Mouse (Mus musculus) retina, adult 2 months (tissue): Measurements from ENCODE around the gene Pard6a.
A peak's percentile ranks its signal among the peaks of the same experiment; 100 is the strongest.

Experiments used
- DNase-seq: peaks from one replicate; pipeline ENCODE4 v3.0.0-alpha.2; 2012; ENCODE audit warnings: low read depth, low spot score

The Pard6a gene

GRCm38 (mm10) chr8:105700966-105701824 lies at the start of gene Pard6a, which contains the start of gene Acd:
Gene Pard6a, plus strand, starts transcription at chr8:105701148.
Gene Acd, minus strand, starts transcription at chr8:105701102.
- peak; percentile 89 for DNase-seq

GRCm38 (mm10) chr8:105657641-105658040 lies 43.3 kb upstream of the Pard6a start:
- no peak for DNase-seq

- no peak for DNase-seq
Measured at GRCm38 (mm10) chr8:105661167-105661566, 39.8 kb upstream of the Pard6a start.

GRCm38 (mm10) chr8:105677891-105678290 lies 23.1 kb upstream of the Pard6a start:
- no peak for DNase-seq

- DNase-seq, result no peak
Measured at GRCm38 (mm10) chr8:105685325-105685724, 15.6 kb upstream of the Pard6a start.

GRCm38 (mm10) chr8:105685796-105686308 lies 15.1 kb upstream of the Pard6a start, which contains the start of gene Carmil2:
Gene Carmil2, plus strand, starts transcription at chr8:105686274.
- no peak for DNase-seq

- DNase-seq, result no peak
Measured at GRCm38 (mm10) chr8:105686551-105686950, 14.4 kb upstream of the Pard6a start.

GRCm38 (mm10) chr8:105687512-105687911 lies 13.4 kb upstream of the Pard6a start:
- DNase-seq, result no peak

GRCm38 (mm10) chr8:105688242-105688752 lies 12.7 kb upstream of the Pard6a start:
- no peak for DNase-seq

GRCm38 (mm10) chr8:105689256-105689982 lies 11.5 kb upstream of the Pard6a start:
- DNase-seq, result no peak

GRCm38 (mm10) chr8:105689983-105690360 lies 11.0 kb upstream of the Pard6a start:
- DNase-seq, result no peak

- DNase-seq, result no peak
Measured at GRCm38 (mm10) chr8:105690978-105691377, 10.0 kb upstream of the Pard6a start.

GRCm38 (mm10) chr8:105692449-105693182 lies 8.3 kb upstream of the Pard6a start:
- no peak for DNase-seq

- DNase-seq, result peak; percentile 44
Measured at GRCm38 (mm10) chr8:105693648-105694047, 7.3 kb upstream of the Pard6a start.

- no peak for DNase-seq
Measured at GRCm38 (mm10) chr8:105694051-105694799, 6.7 kb upstream of the Pard6a start.

- no peak for DNase-seq
Measured at GRCm38 (mm10) chr8:105695080-105695780, 5.7 kb upstream of the Pard6a start.

GRCm38 (mm10) chr8:105697196-105697780 lies 3.7 kb upstream of the Pard6a start:
- no peak for DNase-seq

GRCm38 (mm10) chr8:105698734-105699133 lies 2.2 kb upstream of the Pard6a start:
- no peak for DNase-seq

GRCm38 (mm10) chr8:105699488-105700215 lies 1.3 kb upstream of the Pard6a start:
- DNase-seq, result no peak
